Mouse (Mus musculus) kidney, adult 8-10 months (tissue): ENCODE data around the gene Akap13.

Source experiments
- DNase-seq, 2 experiments: peaks; one replicate each; pipeline ENCODE4 v3.0.0; 2022

Akap13 gene

DNA sequence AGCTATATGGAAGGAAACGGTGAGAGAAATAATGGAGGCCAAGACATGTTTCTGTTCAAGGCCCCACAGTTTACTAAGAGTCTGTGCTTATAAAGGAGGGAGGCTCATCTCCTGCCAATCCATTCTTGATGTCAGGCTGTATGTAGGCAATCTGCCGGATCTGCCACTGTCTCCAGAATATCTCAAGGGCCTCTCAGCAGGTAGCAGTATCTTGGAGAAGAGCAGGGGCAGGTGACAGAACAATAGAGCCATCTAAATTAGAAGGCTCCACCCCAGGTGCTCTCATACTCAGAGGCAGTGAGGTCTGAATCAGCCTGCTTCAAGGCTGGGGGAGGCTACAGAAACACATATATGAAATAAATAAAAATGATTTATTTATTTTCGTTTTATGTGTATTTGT lies 347.6 kb downstream of the Akap13 start:
- no peak for DNase-seq
